22 mouse cellular contexts compared by ENCODE assay signal in genomic region chr6:97269596-97269995, GRCm38 (mm10). TPM values are rescaled to one million over a fixed set of nuclear protein-coding genes. Genes with fewer than 3 reads are reported as not detected.
"Had no signal": no experiment of that assay in that cellular context is flagged by ENCODE, and none has a peak within 500 bp of the region (broad histone marks: within the 10 kb centered on the region; RNA-seq: fewer than 3 reads in every experiment).

No protein-coding gene starts in this region.

- H3K36me3 ChIP-seq: midbrain, embryonic 10.5 days; midbrain, embryonic 12.5 days; neural tube, embryonic 13.5 days; neural tube, embryonic 15.5 days had no signal

- ATAC-seq: midbrain, embryonic 16.5 days had no signal

- H3K27ac ChIP-seq: midbrain, embryonic 10.5 days; midbrain, embryonic 12.5 days; neural tube, embryonic 13.5 days; neural tube, embryonic 15.5 days had no signal

- H3K4me3 ChIP-seq: midbrain, embryonic 10.5 days; midbrain, embryonic 12.5 days; myocyte; neural tube, embryonic 13.5 days; neural tube, embryonic 15.5 days had no signal

- DNase-seq: lung, embryonic 14.5 days; lung, postnatal 10 days; lung, postnatal 4 days; midbrain, embryonic 14.5 days; retina, postnatal 1 day; right cerebral cortex, adult 18-20 months; right cerebral cortex, postnatal 25 days; right cerebral cortex, postnatal 4 days; spleen, adult 18-20 months; thymus, adult 18-20 months; thymus, postnatal 14 days; thymus, postnatal 36 days had no signal

- H3K27me3 ChIP-seq: midbrain, embryonic 12.5 days; neural tube, embryonic 13.5 days; neural tube, embryonic 15.5 days had no signal

- H3K4me2 ChIP-seq: lung, embryonic 14.5 days; midbrain, embryonic 12.5 days; neural tube, embryonic 13.5 days; neural tube, embryonic 15.5 days had no signal

- H3K9me3 ChIP-seq: midbrain, embryonic 10.5 days; midbrain, embryonic 12.5 days; neural tube, embryonic 13.5 days; neural tube, embryonic 15.5 days had no signal

- H3K4me1 ChIP-seq: midbrain, embryonic 10.5 days; neural tube, embryonic 13.5 days had no signal

- H3K9ac ChIP-seq: lung, embryonic 14.5 days; midbrain, embryonic 12.5 days; neural tube, embryonic 13.5 days; neural tube, embryonic 15.5 days had no signal

RNA-seq across cellular contexts. Expression of gene Lmod3, which starts 17.0 kb away (rescaled TPM):
- total RNA-seq: megakaryocyte, adult 5-6 weeks; megakaryocyte-erythroid progenitor cell, adult 5-6 weeks had no signal
- polyA plus RNA-seq: midbrain, embryonic 10.5 days; midbrain, embryonic 12.5 days; midbrain, embryonic 14.5 days; midbrain, embryonic 16.5 days; small intestine, adult 2 months; stomach, embryonic 14.5 days had no signal
